Mouse (Mus musculus): Measurements from ENCODE around the gene Ooep.

- TF ChIP-seq POLR2A (IDR thresholded peaks at IDR 0.05; ENCODE audit: borderline replicate concordance, low read depth, low read length) (no peak), CTCF (IDR thresholded peaks at IDR 0.05; ENCODE audit: low read depth, low read length) (no peak)
Measured at GRCm38 (mm10) chr9:78400570-78400969, 22.0 kb upstream of the Ooep start.
